Mouse (Mus musculus) G1E-ER4 (cell line): ENCODE results near the gene Jph4. TPM values are rescaled to one million over a fixed set of nuclear protein-coding genes. Genes with fewer than 3 reads are reported as not detected.

Experiments
- GATA1 ChIP-seq: IDR thresholded peaks from one replicate; pipeline ENCODE4 v1.8.0; 2012; ENCODE audit warnings: low read length, inconsistent platforms
- polyA plus RNA-seq: library from polyadenylated mRNA; stranded (reverse); fragments of >175 nt; gene quantifications from 2 replicates; pipeline ENCODE4 v1.2.3, GENCODE M21; 2012

Gene Jph4
- polyA plus RNA-seq, 1 experiment: 0.02 TPM

GRCm38 (mm10) chr14:55091209-55091865 is 25.4 kb downstream of the Jph4 start:
- TF ChIP-seq GATA1: no peak

DNA sequence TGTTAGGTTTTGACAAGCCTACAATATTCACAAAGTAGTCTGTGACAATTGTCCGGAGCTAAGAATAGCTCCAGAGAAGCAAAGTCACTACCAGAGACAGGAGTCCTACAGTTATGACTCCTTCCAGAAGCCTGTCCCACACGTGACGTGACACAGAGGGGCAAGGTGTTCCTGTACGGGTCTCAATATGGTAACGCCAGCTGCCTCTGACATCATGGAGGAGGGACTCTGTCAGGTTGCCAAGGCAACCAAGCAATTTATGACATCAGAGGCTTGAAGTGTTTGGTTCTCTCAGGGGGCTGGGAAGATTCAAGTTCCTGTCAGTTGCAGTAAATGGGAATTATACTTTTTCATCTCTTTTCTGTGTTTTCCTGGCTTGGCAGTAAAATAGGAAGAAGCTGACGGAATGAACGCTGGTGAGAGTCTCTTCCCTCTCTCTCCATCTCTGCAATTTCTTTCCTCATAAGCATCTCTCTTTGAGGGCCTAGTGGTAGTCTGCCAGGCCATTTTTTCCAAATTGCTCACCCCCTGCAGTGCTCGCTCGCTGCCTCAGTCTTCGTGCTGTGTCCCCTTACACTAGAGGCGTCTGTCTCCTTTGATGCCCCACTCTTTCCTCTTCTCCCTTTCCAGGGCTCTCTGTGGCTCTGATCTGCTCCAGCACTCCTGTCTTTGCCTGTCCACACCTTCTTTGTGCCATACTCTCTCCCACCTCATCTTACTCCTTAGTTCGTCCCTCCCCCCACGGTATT is 27.4 kb downstream of the Jph4 start:
- no peak for TF ChIP-seq GATA1

GRCm38 (mm10) chr14:55086009-55086514 is 30.7 kb downstream of the Jph4 start:
- no peak for TF ChIP-seq GATA1

- no peak for TF ChIP-seq GATA1
Observed at GRCm38 (mm10) chr14:55085324-55086008, 31.3 kb downstream of the Jph4 start.

- no peak for TF ChIP-seq GATA1
Observed at GRCm38 (mm10) chr14:55083481-55083880, 33.3 kb downstream of the Jph4 start.

GRCm38 (mm10) chr14:55081105-55081504 is 35.6 kb downstream of the Jph4 start:
- TF ChIP-seq GATA1: no peak

GRCm38 (mm10) chr14:55079214-55079970 is 37.3 kb downstream of the Jph4 start:
- no peak for TF ChIP-seq GATA1

- no peak for TF ChIP-seq GATA1
Observed at GRCm38 (mm10) chr14:55078366-55078989, 38.3 kb downstream of the Jph4 start.

DNA sequence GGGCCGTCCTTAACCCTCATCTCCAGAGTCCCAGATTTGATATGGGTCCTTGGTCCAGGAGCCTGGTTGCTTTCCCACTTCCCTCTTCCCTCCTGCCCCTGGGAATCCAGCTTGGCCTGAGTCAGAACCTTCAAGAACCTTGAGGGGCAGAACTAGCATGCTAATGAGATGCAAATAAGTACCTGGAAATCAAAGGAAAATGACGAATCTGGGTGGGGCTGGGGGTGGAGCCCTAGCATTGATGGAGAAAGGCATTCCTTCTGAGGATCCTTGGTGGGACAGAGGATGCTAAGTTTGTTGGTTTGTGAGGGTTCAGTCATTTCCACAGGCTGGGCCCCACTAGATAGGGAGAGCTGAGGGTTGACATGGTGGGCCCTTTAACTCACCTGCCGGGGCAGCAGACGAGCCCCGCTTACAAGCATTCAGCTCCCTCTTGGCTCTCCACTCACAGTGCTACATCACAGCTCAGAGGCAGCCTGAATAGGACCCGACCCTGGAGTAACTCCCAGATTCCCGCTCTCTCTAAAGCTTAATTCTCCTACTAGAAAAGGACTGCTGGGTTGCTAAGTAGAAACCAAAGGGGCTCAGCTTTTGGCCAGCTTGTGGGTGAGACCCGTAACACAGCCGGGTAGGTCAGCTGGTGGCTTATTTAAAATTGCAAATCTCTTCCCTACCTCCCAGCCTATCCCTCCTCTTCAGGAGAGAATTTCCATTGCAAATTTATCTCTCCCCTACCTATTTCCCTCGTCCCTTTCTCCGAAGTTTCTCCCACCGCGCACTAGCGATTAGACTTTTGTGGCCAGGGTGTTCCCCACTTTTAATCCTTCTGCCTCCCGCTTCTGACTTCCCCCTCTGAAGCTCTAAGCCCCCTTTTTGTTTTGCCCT is 39.0 kb downstream of the Jph4 start:
- no peak for TF ChIP-seq GATA1

GRCm38 (mm10) chr14:55076956-55077355 is 39.8 kb downstream of the Jph4 start:
- TF ChIP-seq GATA1: no peak

GRCm38 (mm10) chr14:55076224-55076623 is 40.5 kb downstream of the Jph4 start:
- no peak for TF ChIP-seq GATA1

- no peak for TF ChIP-seq GATA1
Observed at GRCm38 (mm10) chr14:55074416-55074815, 42.3 kb downstream of the Jph4 start.

DNA sequence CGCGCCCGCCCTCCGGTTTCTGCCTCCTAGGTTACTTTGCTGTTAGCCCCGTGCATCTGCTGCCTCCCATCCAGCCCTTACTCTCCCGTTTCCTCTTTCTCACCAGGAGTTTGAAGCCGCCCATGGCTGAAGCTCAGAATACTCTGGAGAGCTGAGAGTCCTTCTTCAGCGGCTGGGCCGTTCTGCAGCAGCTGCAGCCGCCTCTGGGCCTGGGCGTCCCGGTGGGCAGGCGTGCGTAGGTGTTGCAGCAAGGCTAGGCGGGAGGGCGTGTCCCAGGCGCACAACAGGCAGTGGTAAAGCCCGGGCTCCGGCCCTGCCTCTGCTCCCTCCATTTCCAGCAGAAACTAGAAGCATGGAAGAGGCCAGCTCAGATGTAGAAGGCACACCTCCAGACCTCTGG is 45.0 kb downstream of the Jph4 start:
- no peak for TF ChIP-seq GATA1

DNA sequence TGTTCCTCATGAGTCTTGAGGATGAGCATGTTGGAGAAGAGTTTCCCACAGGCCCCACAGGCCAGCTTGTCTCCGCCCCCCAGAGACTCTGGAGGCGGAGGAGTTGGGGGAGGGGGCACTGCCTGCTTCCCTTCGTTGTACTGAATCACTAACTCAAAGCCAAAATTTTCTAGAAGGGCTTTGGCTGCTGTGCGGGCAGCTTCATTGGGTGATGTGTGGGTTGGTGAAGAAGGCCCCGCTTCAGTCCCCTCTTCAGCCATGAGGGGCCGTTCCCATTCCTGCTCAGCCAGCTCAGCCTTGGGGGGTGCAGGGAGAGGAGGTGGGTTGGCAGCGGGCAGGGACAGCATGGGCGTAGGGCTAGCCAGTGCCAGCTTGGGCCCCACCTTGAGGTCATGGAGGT is 50.7 kb downstream of the Jph4 start:
- no peak for TF ChIP-seq GATA1
